Mouse (Mus musculus): ENCODE data around the gene Pdgfd. TPM values are rescaled to one million over a fixed set of nuclear protein-coding genes. Genes with fewer than 3 reads are reported as not detected.

Pdgfd gene
- polyA plus RNA-seq, 1 experiment = 4.6 TPM

GRCm38 (mm10) chr9:6269796-6270280 lies 101.5 kb downstream of the Pdgfd start, which contains the start of gene Ddi1:
Gene Ddi1 (minus strand): TSS chr9:6269846.
- H3K27ac ChIP-seq (ENCODE audit: insufficient read depth, low read depth, low read length) = no peak within 1 kb of the TSS
- H3K27me3 ChIP-seq (replicated peaks; ENCODE audit: control insufficient read depth, insufficient read depth, low read length) = no peaks in the 10 kb centered on the region
- no peak within 1 kb of the TSS for H3K4me3 ChIP-seq (ENCODE audit: insufficient read depth, low read depth, low read length)
- WGBS = 90% methylated on average over 1 of the region's 1 CpGs
- H3K4me1 ChIP-seq (ENCODE audit: control insufficient read depth, insufficient read depth, low read length) = no peaks in the 10 kb centered on the region; the same call in 1 of the 2 replicates
- no peaks in the 10 kb centered on the region for H3K36me3 ChIP-seq (ENCODE audit: control insufficient read depth, insufficient read depth, low read length)
- TF ChIP-seq CTCF (conservative IDR thresholded peaks at IDR 0.05; ENCODE audit: insufficient read depth, insufficient read length, low read depth, low read length) (no peak), POLR2A (IDR thresholded peaks at IDR 0.05; ENCODE audit: low read depth, low read length) (no peak)
- DNase-seq = no peak

DNA sequence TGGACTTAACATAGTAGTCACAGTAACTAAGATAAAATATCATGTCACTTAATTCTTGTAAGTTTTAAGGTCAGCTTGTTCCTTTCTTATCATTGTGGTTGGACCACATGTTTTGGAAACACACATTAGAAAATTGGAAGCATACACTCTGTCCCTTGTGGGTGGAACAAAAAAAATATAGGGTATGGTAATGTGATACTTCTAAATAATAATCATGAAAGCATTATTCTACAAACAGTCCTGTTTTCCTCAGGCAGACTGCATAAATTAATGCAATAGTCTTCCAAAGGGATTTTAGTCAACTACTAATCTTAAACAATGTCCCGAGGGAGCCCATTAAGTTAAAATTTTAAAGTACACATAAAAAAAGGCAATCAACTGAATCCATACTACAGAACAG lies 108.0 kb downstream of the Pdgfd start:
- TF ChIP-seq CTCF (conservative IDR thresholded peaks at IDR 0.05; ENCODE audit: insufficient read depth, insufficient read length, low read depth, low read length) = no peak
- H3K27ac ChIP-seq (ENCODE audit: insufficient read depth, low read depth, low read length) = no peak overlapping the region
- H3K4me3 ChIP-seq (ENCODE audit: insufficient read depth, low read depth, low read length) = no peak overlapping the region
- H3K4me1 ChIP-seq (ENCODE audit: control insufficient read depth, insufficient read depth, low read length) = no peaks in the 10 kb centered on the region
- no peak for DNase-seq
- H3K27me3 ChIP-seq (replicated peaks; ENCODE audit: control insufficient read depth, insufficient read depth, low read length) = no peaks in the 10 kb centered on the region
- 60% methylated on average over 1 of the region's 1 CpGs for WGBS
- H3K36me3 ChIP-seq (ENCODE audit: control insufficient read depth, insufficient read depth, low read length) = no peaks in the 10 kb centered on the region

DNA sequence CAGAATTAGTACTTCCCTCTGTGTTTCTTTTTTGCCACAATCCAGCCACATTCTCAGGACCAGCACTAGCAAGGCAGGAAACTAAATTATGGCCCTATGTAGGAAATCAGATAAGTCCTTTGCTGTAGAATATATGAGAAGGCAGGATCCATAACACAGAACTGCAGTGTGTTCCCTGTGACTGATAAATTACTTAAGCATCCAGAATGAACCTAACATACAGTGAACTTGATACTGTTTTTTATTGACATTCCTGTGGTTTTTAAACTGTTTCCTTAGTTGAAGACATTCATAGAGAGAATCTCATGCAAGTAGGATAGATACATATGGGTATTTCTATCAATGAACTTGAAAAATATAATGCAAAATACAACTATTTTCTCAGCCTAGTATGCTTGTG lies 109.1 kb downstream of the Pdgfd start:
- no peak overlapping the region for H3K4me3 ChIP-seq (ENCODE audit: insufficient read depth, low read depth, low read length)
- no peak for DNase-seq
- H3K36me3 ChIP-seq (ENCODE audit: control insufficient read depth, insufficient read depth, low read length) = no peaks in the 10 kb centered on the region
- no peak overlapping the region for H3K27ac ChIP-seq (ENCODE audit: insufficient read depth, low read depth, low read length)
- H3K4me1 ChIP-seq (ENCODE audit: control insufficient read depth, insufficient read depth, low read length) = no peaks in the 10 kb centered on the region
- H3K27me3 ChIP-seq (replicated peaks; ENCODE audit: control insufficient read depth, insufficient read depth, low read length) = no peaks in the 10 kb centered on the region
- TF ChIP-seq CTCF (conservative IDR thresholded peaks at IDR 0.05; ENCODE audit: insufficient read depth, insufficient read length, low read depth, low read length) (no peak), POLR2A (IDR thresholded peaks at IDR 0.05; ENCODE audit: low read depth, low read length) (no peak)

DNA sequence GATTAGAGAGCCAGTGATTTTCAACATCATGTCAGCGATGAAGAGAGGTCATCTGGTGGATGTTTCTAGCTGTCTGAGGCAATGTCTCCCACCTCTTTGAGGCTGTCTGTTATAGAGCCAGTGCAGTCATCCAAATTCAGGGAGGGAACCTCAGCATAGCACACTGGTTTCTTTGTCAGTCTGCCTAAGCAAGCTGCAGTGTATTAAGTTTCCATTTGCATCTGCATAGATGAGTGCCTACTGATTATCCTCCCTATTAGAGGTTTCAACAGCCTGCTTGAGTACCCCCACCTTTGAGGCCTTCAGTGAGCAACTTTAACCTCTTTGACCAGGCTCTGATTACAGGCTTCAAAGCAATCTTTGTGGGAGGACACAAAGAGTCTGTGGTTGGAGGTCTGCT lies 118.4 kb downstream of the Pdgfd start:
- 47% methylated on average over 1 of the region's 1 CpGs for WGBS
- H3K27ac ChIP-seq (ENCODE audit: insufficient read depth, low read depth, low read length) = no peak overlapping the region
- no peaks in the 10 kb centered on the region for H3K4me1 ChIP-seq (ENCODE audit: control insufficient read depth, insufficient read depth, low read length)
- no peak overlapping the region for H3K4me3 ChIP-seq (ENCODE audit: insufficient read depth, low read depth, low read length)
- TF ChIP-seq CTCF (conservative IDR thresholded peaks at IDR 0.05; ENCODE audit: insufficient read depth, insufficient read length, low read depth, low read length) = no peak
- no peaks in the 10 kb centered on the region for H3K27me3 ChIP-seq (replicated peaks; ENCODE audit: control insufficient read depth, insufficient read depth, low read length)
- no peaks in the 10 kb centered on the region for H3K36me3 ChIP-seq (ENCODE audit: control insufficient read depth, insufficient read depth, low read length)
- DNase-seq = no peak

- WGBS = 56% methylated on average over 2 of the region's 2 CpGs
- Histone ChIP-seq H3K36me3 (ENCODE audit: control insufficient read depth, insufficient read depth, low read length) (no peaks in the 10 kb centered on the region), H3K27ac (ENCODE audit: insufficient read depth, low read depth, low read length) (no peak overlapping the region), H3K4me1 (ENCODE audit: control insufficient read depth, insufficient read depth, low read length) (no peaks in the 10 kb centered on the region), H3K4me3 (ENCODE audit: insufficient read depth, low read depth, low read length) (no peak overlapping the region), H3K27me3 (replicated peaks; ENCODE audit: control insufficient read depth, insufficient read depth, low read length) (no peaks in the 10 kb centered on the region)
- no peak for DNase-seq
- TF ChIP-seq POLR2A (IDR thresholded peaks at IDR 0.05; ENCODE audit: low read depth, low read length) = no peak
- TF ChIP-seq CTCF (conservative IDR thresholded peaks at IDR 0.05; ENCODE audit: insufficient read depth, insufficient read length, low read depth, low read length) = no peak
These were observed 120.9 kb downstream of the Pdgfd start for GRCm38 (mm10) chr9:6289211-6289696.

DNA sequence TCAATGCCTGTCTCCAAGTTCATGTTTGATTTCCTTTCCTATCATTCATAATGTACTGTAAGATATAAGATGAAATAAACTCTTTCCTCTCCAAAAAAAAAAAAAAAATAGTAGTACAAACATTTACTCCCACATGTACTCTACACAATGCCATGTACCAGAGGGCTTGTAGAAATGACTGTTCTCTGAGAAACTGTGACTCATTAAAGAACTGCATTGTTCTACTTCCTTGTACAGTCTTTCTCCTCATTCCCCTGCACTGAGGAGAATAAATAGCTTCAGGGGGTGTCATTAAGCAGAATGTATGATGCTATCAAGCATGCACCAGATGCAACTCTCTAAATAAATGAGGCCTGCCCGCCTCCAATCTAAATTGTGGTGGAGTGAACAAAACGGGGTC lies 130.2 kb downstream of the Pdgfd start:
- no peaks in the 10 kb centered on the region for H3K27me3 ChIP-seq (replicated peaks; ENCODE audit: control insufficient read depth, insufficient read depth, low read length)
- WGBS = 89% methylated on average over 2 of the region's 2 CpGs
- H3K27ac ChIP-seq (ENCODE audit: insufficient read depth, low read depth, low read length) = no peak overlapping the region
- H3K36me3 ChIP-seq (ENCODE audit: control insufficient read depth, insufficient read depth, low read length) = no peaks in the 10 kb centered on the region
- no peaks in the 10 kb centered on the region for H3K4me1 ChIP-seq (ENCODE audit: control insufficient read depth, insufficient read depth, low read length)
- H3K4me3 ChIP-seq (ENCODE audit: insufficient read depth, low read depth, low read length) = no peak overlapping the region
- TF ChIP-seq POLR2A (IDR thresholded peaks at IDR 0.05; ENCODE audit: low read depth, low read length) (no peak), CTCF (conservative IDR thresholded peaks at IDR 0.05; ENCODE audit: insufficient read depth, insufficient read length, low read depth, low read length) (no peak)
- no peak for DNase-seq

- no peak for DNase-seq
- Histone ChIP-seq H3K36me3 (ENCODE audit: control insufficient read depth, insufficient read depth, low read length) (no peaks in the 10 kb centered on the region), H3K4me1 (ENCODE audit: control insufficient read depth, insufficient read depth, low read length) (no peaks in the 10 kb centered on the region), H3K4me3 (ENCODE audit: insufficient read depth, low read depth, low read length) (no peak overlapping the region), H3K27ac (ENCODE audit: insufficient read depth, low read depth, low read length) (no peak overlapping the region), H3K27me3 (replicated peaks; ENCODE audit: control insufficient read depth, insufficient read depth, low read length) (no peaks in the 10 kb centered on the region)
- no peak for TF ChIP-seq POLR2A (IDR thresholded peaks at IDR 0.05; ENCODE audit: low read depth, low read length)
- TF ChIP-seq CTCF (conservative IDR thresholded peaks at IDR 0.05; ENCODE audit: insufficient read depth, insufficient read length, low read depth, low read length) = no peak
- 65% methylated on average over 3 of the region's 3 CpGs for WGBS
These were observed 133.7 kb downstream of the Pdgfd start for GRCm38 (mm10) chr9:6302050-6302449.

GRCm38 (mm10) chr9:6304590-6304989 lies 136.2 kb downstream of the Pdgfd start:
- H3K27me3 ChIP-seq (replicated peaks; ENCODE audit: control insufficient read depth, insufficient read depth, low read length) = no peaks in the 10 kb centered on the region
- WGBS = 89% methylated on average over 3 of the region's 3 CpGs
- H3K4me3 ChIP-seq (ENCODE audit: insufficient read depth, low read depth, low read length) = no peak overlapping the region
- DNase-seq = no peak
- no peak overlapping the region for H3K27ac ChIP-seq (ENCODE audit: insufficient read depth, low read depth, low read length)
- no peak for TF ChIP-seq CTCF (conservative IDR thresholded peaks at IDR 0.05; ENCODE audit: insufficient read depth, insufficient read length, low read depth, low read length)
- no peak for TF ChIP-seq POLR2A (IDR thresholded peaks at IDR 0.05; ENCODE audit: low read depth, low read length)
- no peaks in the 10 kb centered on the region for H3K4me1 ChIP-seq (ENCODE audit: control insufficient read depth, insufficient read depth, low read length)
- H3K36me3 ChIP-seq (ENCODE audit: control insufficient read depth, insufficient read depth, low read length) = no peaks in the 10 kb centered on the region

Data from kidney, adult 2 months (tissue).